Mouse (Mus musculus) liver, postnatal 0 days (tissue): ENCODE measurements around the gene Foxn3. TPM values are rescaled to one million over a fixed set of nuclear protein-coding genes. Genes with fewer than 3 reads are reported as not detected.

Experiments
- ATAC-seq: fragments of 200-750 bp; cut with Nextera tagmentation; 2 replicates; pipeline ENCODE4 v1.8.0; 2017; ENCODE audit warnings: mild to moderate bottlenecking, moderate library complexity
- DNase-seq: peaks from one replicate; pipeline ENCODE4 v3.0.0-alpha.2; 2016
- H3K27ac ChIP-seq: fragments of 300-500 bp; sonication (generic); 2 replicates; pipeline ENCODE4 v1.5.1; 2014; ENCODE audit warnings: antibody characterized with exemption, moderate library complexity, mild to moderate bottlenecking, low read depth
- H3K27me3 ChIP-seq: fragments of 300-500 bp; sonication (generic); 2 replicates; pipeline ENCODE4 v1.6.1; 2014; ENCODE audit warnings: low read length, control low read depth, mixed read lengths; ENCODE audit not compliant: insufficient read depth
- H3K36me3 ChIP-seq: fragments of 300-500 bp; sonication (generic); replicated peaks from 2 replicates; pipeline ENCODE4 v1.6.1; 2014; ENCODE audit warnings: mild to moderate bottlenecking, control low read depth, low read length, moderate library complexity, mixed read lengths; ENCODE audit not compliant: insufficient read depth
- H3K4me1 ChIP-seq: fragments of 300-500 bp; sonication (generic); 2 replicates; pipeline ENCODE4 v1.6.1; 2014; ENCODE audit warnings: antibody characterized with exemption, mild to moderate bottlenecking, control low read depth; ENCODE audit not compliant: insufficient read depth
- H3K4me2 ChIP-seq: fragments of 300-500 bp; sonication (generic); 2 replicates; pipeline ENCODE4 v1.6.1; 2014; ENCODE audit warnings: low read depth, mild to moderate bottlenecking, low read length, moderate library complexity, mixed read lengths
- H3K4me3 ChIP-seq: fragments of 300-500 bp; sonication (generic); 2 replicates; pipeline ENCODE4 v1.5.1; 2014; ENCODE audit warnings: low read depth, low read length
- H3K9ac ChIP-seq: fragments of 300-500 bp; sonication (generic); replicated peaks from 2 replicates; pipeline ENCODE4 v1.6.1; 2014; ENCODE audit warnings: mild to moderate bottlenecking, moderate library complexity
- H3K9me3 ChIP-seq: fragments of 300-500 bp; sonication (generic); 2 replicates; pipeline ENCODE4 v1.6.1; 2016; ENCODE audit warnings: mild to moderate bottlenecking, control low read depth, low read length, mixed read lengths
- CTCF ChIP-seq: sonication (generic); IDR thresholded peaks from 2 replicates; pipeline ENCODE4 v1.5.1; 2016; ENCODE audit warnings: antibody characterized with exemption, low read depth
- EP300 ChIP-seq: IDR thresholded peaks from 2 replicates; pipeline ENCODE4 v1.6.1; 2016; ENCODE audit warnings: antibody characterized with exemption, low read depth, mild to moderate bottlenecking
- WGBS: fragments of 180-500 bp; shearing (Covaris S2); extraction: QIAGEN DNeasy Blood & Tissue Kit; methylation state at CpG from one replicate; pipeline ENCODE4 v1.1.7; 2014; ENCODE audit not compliant: insufficient replicate concordance; 5-methylcytosine and 5-hydroxymethylcytosine counted together
- polyA plus RNA-seq: library from polyadenylated mRNA; unstranded; fragments of >200 nt; fragmentation: Nextera tagmentation; extraction: Ambion mirVana; gene quantifications from 2 replicates; pipeline ENCODE4 v1.2.1, GENCODE M21; 2015

Gene Foxn3
- polyA plus RNA-seq, 1 experiment from 2014 or later = 31.2 TPM

DNA sequence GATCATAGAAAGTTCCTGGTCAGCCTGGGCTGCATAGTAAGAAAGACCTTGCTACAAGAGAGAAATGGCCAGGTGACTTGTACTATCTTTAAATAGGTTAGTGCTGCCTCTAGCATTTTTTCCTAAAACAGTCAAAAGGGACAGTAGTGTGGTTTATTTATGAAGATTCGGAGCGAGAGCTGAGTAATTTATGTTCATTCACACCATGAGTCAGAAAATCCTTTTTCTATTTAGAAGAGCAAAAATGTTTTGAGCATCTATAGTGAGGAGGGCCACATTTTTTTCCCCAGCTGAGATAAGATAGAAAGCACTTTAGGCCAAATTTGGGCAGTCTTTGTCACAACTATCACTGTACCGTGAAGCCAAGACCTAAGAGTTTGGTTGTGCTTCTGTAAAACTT lies 24.0 kb upstream of the Foxn3 start:
- DNase-seq = no peak
- Histone ChIP-seq H3K27ac (no peak overlapping the region), H3K36me3 (no peaks in the 10 kb centered on the region), H3K9me3 (no peaks in the 10 kb centered on the region), H3K4me2 (no peak overlapping the region), H3K4me3 (no peak overlapping the region), H3K4me1 (no peaks in the 10 kb centered on the region), H3K27me3 (no peaks in the 10 kb centered on the region), H3K9ac (no peak overlapping the region)
- TF ChIP-seq CTCF (no peak), EP300 (no peak)
- ATAC-seq = no peak
- WGBS = 68% methylated on average over 3 of the region's 3 CpGs

DNA sequence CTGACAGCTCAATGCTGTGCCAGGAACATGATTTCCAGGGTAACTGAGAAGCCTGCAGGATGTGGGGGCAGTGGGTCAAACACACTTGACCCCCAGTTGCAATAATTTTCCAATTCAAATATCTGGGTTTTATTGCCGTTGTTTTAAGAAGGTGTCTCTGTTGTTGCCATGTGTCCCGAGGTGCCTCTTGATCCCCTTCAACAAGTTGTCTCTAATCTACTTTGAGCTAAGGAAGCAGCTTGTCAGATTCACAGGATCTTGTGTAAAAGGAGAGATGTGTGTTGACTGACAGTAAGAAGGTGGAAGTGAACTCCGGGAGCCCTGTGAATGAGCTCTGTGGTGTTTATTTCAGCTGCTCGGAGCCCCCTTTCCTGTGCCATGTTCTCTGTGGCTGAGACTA lies 16.6 kb upstream of the Foxn3 start:
- TF ChIP-seq EP300 = no peak
- TF ChIP-seq CTCF = no peak
- H3K27me3 ChIP-seq = no peaks in the 10 kb centered on the region
- no peak for DNase-seq
- H3K4me2 ChIP-seq = no peak overlapping the region
- WGBS = 59% methylated on average over 4 of the region's 4 CpGs
- no peak overlapping the region for H3K27ac ChIP-seq
- no peaks in the 10 kb centered on the region for H3K9me3 ChIP-seq
- H3K4me1 ChIP-seq = no peaks in the 10 kb centered on the region
- H3K9ac ChIP-seq = no peak overlapping the region
- ATAC-seq = no peak
- H3K36me3 ChIP-seq = no peaks in the 10 kb centered on the region
- H3K4me3 ChIP-seq = no peak overlapping the region

DNA sequence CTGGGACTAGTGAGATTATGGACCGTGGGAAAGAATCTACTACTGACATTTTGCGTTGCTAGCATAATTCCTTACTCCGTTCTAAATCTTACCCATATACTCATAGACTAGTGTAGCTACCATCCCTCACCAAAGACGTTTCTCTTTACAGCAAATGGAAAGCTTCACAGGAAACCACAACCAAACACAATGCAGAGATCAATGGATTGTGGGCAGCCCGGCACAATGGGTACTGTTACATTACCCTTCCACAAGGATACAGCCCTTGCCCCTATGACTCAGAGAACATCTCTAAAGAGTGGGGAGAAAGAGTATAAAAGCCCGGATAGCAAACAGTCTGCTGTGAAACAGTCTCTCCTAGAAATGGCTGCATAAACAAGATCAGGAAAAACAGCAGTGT lies 13.3 kb upstream of the Foxn3 start:
- no peak for ATAC-seq
- 56% methylated on average over 6 of the region's 6 CpGs for WGBS
- no peak overlapping the region for H3K4me2 ChIP-seq

DNA sequence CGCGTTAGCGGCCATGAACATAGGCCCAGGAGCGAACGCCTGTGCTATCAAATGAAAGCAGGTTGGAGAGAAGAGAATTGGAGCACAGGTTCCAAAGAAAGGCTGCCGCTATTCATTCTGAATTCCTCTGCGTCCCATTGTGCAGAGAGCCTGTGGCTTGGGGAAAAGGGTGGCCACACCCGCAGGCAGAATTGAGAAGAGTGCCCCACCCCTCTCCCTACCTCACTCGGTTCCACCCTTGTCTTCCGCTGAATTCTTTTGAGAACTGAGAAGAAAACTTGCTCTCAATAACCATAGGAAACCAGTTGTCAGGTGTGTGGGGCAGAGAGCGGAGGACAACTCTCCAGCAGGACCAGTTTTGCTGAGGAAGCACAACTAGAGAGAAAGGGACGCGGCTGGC lies 10.9 kb upstream of the Foxn3 start:
- ATAC-seq = no peak
- H3K36me3 ChIP-seq = no peaks in the 10 kb centered on the region
- 49% methylated on average over 13 of the region's 13 CpGs for WGBS
- H3K27me3 ChIP-seq = no peaks in the 10 kb centered on the region
- no peak overlapping the region for H3K4me2 ChIP-seq
- TF ChIP-seq EP300 (no peak), CTCF (no peak)
- no peak for DNase-seq
- no peaks in the 10 kb centered on the region for H3K4me1 ChIP-seq
- H3K9me3 ChIP-seq = no peaks in the 10 kb centered on the region
- H3K4me3 ChIP-seq = no peak overlapping the region
- no peak overlapping the region for H3K27ac ChIP-seq
- no peak overlapping the region for H3K9ac ChIP-seq

More for the DNA sequence above, 13.3 kb upstream of the Foxn3 start:
- Histone ChIP-seq H3K4me1 (no peaks in the 10 kb centered on the region), H3K27me3 (no peaks in the 10 kb centered on the region), H3K27ac (no peak overlapping the region), H3K9me3 (no peaks in the 10 kb centered on the region), H3K36me3 (no peaks in the 10 kb centered on the region), H3K4me3 (no peak overlapping the region), H3K9ac (no peak overlapping the region)
- DNase-seq = no peak
- TF ChIP-seq CTCF = no peak
- no peak for TF ChIP-seq EP300

DNA sequence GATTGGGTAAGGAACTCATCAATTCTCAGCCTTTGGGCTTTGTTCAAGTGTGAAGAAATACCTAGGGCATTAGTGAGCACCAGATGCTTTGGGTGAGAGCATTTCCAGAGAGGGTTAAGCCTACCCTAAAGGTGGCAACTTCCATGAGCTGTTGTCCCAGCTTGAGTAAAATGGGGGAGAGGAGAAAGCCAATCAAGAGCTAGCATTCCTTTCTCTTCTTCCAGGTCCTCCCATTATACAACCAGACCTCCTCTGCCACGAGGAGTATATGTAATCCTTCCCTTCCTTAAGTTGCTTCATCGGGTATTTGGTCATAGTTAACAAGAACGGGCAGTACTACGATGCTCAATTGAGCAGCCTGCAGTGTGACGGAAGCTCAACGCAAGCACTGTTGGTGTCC lies 9.7 kb upstream of the Foxn3 start:
- DNase-seq (no peak), ATAC-seq (no peak)
- Histone ChIP-seq H3K27me3 (no peaks in the 10 kb centered on the region), H3K27ac (no peak overlapping the region), H3K4me1 (no peaks in the 10 kb centered on the region), H3K4me3 (no peak overlapping the region), H3K36me3 (no peaks in the 10 kb centered on the region), H3K4me2 (no peak overlapping the region), H3K9ac (no peak overlapping the region), H3K9me3 (no peaks in the 10 kb centered on the region)
- 75% methylated on average over 6 of the region's 6 CpGs for WGBS
- TF ChIP-seq EP300 (no peak), CTCF (no peak)

DNA sequence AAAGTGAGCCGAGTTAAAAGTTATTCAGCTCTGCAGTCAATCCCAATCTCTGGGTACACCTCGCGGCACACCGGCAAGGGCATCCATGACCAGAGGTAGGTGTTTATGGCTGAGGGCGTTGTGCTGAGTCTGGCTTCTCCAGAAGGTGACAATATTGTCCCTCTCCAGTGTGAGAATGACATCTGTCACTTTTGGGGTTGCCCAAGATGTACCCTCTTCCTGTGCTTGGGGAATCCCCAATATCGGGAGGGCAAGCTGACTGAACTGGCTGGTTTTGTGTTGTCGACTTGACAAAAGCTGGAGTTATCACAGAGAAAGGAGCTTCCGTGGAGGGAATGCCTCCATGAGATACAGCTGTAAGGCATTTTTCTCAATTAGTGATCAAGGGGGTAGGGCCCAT lies 8.6 kb upstream of the Foxn3 start:
- 91% methylated on average over 8 of the region's 8 CpGs for WGBS
- no peaks in the 10 kb centered on the region for H3K36me3 ChIP-seq

DNA sequence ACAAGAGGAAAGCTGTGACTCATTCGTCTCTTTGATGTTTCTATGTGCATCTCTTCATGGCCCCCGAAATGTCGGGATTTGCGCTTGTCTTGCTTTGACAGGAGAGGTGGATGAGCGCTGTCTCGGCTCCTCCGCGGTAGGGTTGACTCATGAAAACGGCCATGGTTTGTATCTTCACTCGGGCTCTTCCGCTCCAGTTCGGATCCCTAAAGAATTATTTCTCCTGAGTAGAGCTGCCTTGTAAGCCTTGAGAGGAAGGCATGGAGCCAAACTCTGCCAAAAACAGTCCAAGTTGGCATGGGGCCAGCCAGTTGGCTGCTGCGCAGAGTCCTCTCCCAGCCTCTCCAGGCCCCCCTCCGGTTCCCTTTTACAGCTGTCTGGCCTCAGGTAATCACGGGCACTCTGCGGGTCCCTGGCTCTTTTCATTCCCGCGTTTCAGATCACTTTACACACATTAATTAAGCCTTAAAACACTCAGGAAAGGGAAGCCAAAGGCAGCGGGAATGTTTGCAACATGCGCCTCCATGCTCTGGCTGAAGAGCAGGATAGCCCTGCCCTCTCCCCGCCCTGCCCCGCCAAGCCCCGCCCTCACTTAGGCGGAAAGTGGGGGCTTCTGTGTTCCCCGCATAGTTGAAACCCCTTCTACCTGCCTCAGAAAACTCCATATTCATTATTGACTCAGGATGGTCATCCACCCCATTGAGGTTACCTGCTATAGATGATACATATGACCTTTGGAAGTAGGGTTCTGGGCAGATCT lies 7.0 kb upstream of the Foxn3 start:
- no peak for ATAC-seq
- Histone ChIP-seq H3K27me3 (no peaks in the 10 kb centered on the region), H3K9ac (no peak overlapping the region), H3K4me1 (no peaks in the 10 kb centered on the region), H3K4me2 (no peak overlapping the region), H3K36me3 (no peaks in the 10 kb centered on the region), H3K4me3 (no peak overlapping the region), H3K27ac (no peak overlapping the region), H3K9me3 (no peaks in the 10 kb centered on the region)
- no peak for DNase-seq
- WGBS = 84% methylated on average over 25 of the region's 25 CpGs
- TF ChIP-seq CTCF (no peak), EP300 (no peak)

More for the DNA sequence above, 8.6 kb upstream of the Foxn3 start:
- H3K27ac ChIP-seq = no peak overlapping the region
- no peak overlapping the region for H3K4me2 ChIP-seq
- TF ChIP-seq EP300 (no peak), CTCF (no peak)
- no peaks in the 10 kb centered on the region for H3K9me3 ChIP-seq
- ATAC-seq (no peak), DNase-seq (no peak)
- no peaks in the 10 kb centered on the region for H3K27me3 ChIP-seq
- H3K4me3 ChIP-seq = no peak overlapping the region
- H3K9ac ChIP-seq = no peak overlapping the region
- no peaks in the 10 kb centered on the region for H3K4me1 ChIP-seq
